Mouse (Mus musculus) urinary bladder, postnatal 36 days (tissue): Measurements from ENCODE around the gene Gm14288.
"Not testable (repeated sequence)": the region's sequence is repeated elsewhere in the genome, so short reads cannot be mapped to it uniquely, and the experiment has no call there.

Experiments used
- DNase-seq, 2 experiments: peaks; one replicate each; pipeline ENCODE4 v3.0.0; 2022; ENCODE audit warnings: low spot score in 2 of 2, mixed read lengths in 1 of 2

Gene Gm14288

DNA sequence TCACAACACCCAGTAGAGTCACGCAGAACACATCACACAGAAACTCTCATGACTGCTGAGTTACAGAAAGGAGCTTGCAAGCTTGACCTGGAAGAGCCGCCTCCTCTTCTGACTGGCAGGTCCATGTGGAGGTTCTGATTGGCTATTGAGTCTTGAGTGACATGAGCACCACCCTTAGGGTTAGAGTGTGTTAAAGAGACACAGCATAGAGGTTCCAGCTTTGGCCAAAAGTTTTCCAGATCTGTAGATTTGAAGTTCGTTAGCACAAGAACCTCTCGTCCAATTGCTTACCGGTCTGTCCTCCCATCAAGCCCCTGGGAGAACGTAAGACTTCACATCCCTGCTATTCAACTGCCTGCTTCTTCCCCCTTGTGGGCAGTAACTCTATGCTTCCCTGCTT lies at the start of gene Gm14288:
Gene Gm14288 (minus strand): TSS at position 101 of the 400 bp plus-strand sequence.
- not testable (repeated sequence) for DNase-seq

DNA sequence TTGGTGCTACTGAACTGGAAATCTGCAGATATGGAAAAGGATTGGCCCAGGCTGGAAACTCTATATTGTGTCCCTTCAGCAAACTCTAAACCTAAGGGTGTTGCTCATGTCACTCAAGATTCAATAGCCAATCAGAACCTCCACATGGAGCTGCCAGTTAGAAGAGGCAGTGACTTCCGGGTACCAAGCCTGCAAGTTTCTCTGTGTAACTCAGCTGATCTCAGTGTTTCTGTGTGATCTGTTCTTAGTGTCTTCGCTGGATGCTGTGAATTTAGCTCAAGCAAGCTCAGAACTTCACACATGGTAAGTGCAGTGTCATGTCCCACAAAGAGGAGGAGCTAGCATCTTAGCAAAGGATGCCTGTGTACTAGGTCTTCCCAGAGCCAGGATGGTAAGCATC lies 59.7 kb downstream of the Gm14288 start, which contains the start of gene Gm2007:
Gene Gm2007 (plus strand): TSS at position 301 of the 400 bp plus-strand sequence.
- not testable (repeated sequence) for DNase-seq
